Mouse (Mus musculus) ES-Bruce4 (cell line): ENCODE data around the gene Ephb3.

Source experiments
- CTCF ChIP-seq: IDR thresholded peaks from one replicate; pipeline ENCODE4 v1.8.1; 2011; ENCODE audit warnings: low read depth, low read length
- POLR2A ChIP-seq: IDR thresholded peaks from one replicate; pipeline ENCODE4 v1.8.1; 2011; ENCODE audit warnings: low read length; ENCODE audit not compliant: insufficient read depth

GRCm38 (mm10) chr16:21198529-21198928, 6.0 kb upstream of the Ephb3 start:
- no peak for TF ChIP-seq POLR2A
- peak; percentile 56 for TF ChIP-seq CTCF
